Mouse (Mus musculus) thymus, adult 2 months (tissue): ENCODE data around the gene Clstn2. TPM values are rescaled to one million over a fixed set of nuclear protein-coding genes. Genes with fewer than 3 reads are reported as not detected.

Experiments
- DNase-seq: peaks from one replicate; pipeline ENCODE4 v3.0.0; 2021
- H3K27ac ChIP-seq: fragments of 200-500 bp; 2 replicates; pipeline ENCODE4 v1.5.1; 2012; ENCODE audit warnings: low read length, control low read depth; ENCODE audit not compliant: control insufficient read depth, insufficient read depth
- H3K27me3 ChIP-seq: fragments of 200-500 bp; 2 replicates; pipeline ENCODE4 v1.6.1; 2012; ENCODE audit warnings: mild to moderate bottlenecking, low read length, moderate library complexity, mixed read lengths; ENCODE audit not compliant: control insufficient read depth, insufficient read depth
- H3K36me3 ChIP-seq: fragments of 200-500 bp; 2 replicates; pipeline ENCODE4 v1.6.1; 2012; ENCODE audit warnings: mild to moderate bottlenecking, low read length, moderate library complexity; ENCODE audit not compliant: control insufficient read depth, insufficient read depth
- H3K4me1 ChIP-seq: fragments of 200-500 bp; replicated peaks from 2 replicates; pipeline ENCODE4 v1.6.1; 2012; ENCODE audit warnings: low read length; ENCODE audit not compliant: control insufficient read depth, insufficient read depth
- H3K4me3 ChIP-seq: fragments of 200-500 bp; 2 replicates; pipeline ENCODE4 v1.5.1; 2012; ENCODE audit warnings: mild to moderate bottlenecking, low read length, control low read depth, moderate library complexity; ENCODE audit not compliant: control insufficient read depth, insufficient read depth
- CTCF ChIP-seq: fragments of 200-500 bp; IDR thresholded peaks from 2 replicates; pipeline ENCODE4 v1.5.1; 2012; ENCODE audit warnings: mild to moderate bottlenecking, control low read depth, low read length, moderate library complexity, borderline replicate concordance; ENCODE audit not compliant: control insufficient read depth, poor library complexity, insufficient read depth; ENCODE audit errors: extremely low read depth
- POLR2A ChIP-seq: fragments of 200-500 bp; IDR thresholded peaks from 2 replicates; pipeline ENCODE4 v1.6.1; 2012; ENCODE audit warnings: mild to moderate bottlenecking, low read length, control low read depth, moderate library complexity; ENCODE audit not compliant: control insufficient read depth, poor library complexity, insufficient read depth; ENCODE audit errors: extremely low read depth
- WGBS: fragments of 180-500 bp; shearing (Covaris S2); methylation state at CpG from one replicate; pipeline ENCODE4 v1.1.7; 2018; 5-methylcytosine and 5-hydroxymethylcytosine counted together
- polyA plus RNA-seq: library from polyadenylated mRNA; depleted of rRNA; stranded (reverse); fragments of >200 nt; gene quantifications from 2 replicates; pipeline ENCODE4 v1.2.3, GENCODE M21; 2012

Gene Clstn2
- polyA plus RNA-seq, 1 experiment, result 0.27 TPM

- no peaks in the 10 kb centered on the region for H3K4me1 ChIP-seq
- no peak overlapping the region for H3K27ac ChIP-seq
- H3K36me3 ChIP-seq, result no peaks in the 10 kb centered on the region
- no peak overlapping the region for H3K4me3 ChIP-seq
- WGBS, result 92% methylated on average over 1 of the region's 1 CpGs
- H3K27me3 ChIP-seq, result no peaks in the 10 kb centered on the region
- TF ChIP-seq POLR2A (no peak), CTCF (no peak)
- no peak for DNase-seq
Observed at GRCm38 (mm10) chr9:97527276-97527675, 505.7 kb downstream of the Clstn2 start.

- H3K27me3 ChIP-seq, result no peaks in the 10 kb centered on the region
- no peak overlapping the region for H3K4me3 ChIP-seq
- TF ChIP-seq CTCF, result no peak
- TF ChIP-seq POLR2A, result no peak
- WGBS, result 85% methylated on average over 3 of the region's 3 CpGs
- H3K4me1 ChIP-seq, result no peaks in the 10 kb centered on the region
- no peaks in the 10 kb centered on the region for H3K36me3 ChIP-seq
- no peak overlapping the region for H3K27ac ChIP-seq
- DNase-seq, result no peak
Observed at GRCm38 (mm10) chr9:97525563-97525962, 507.4 kb downstream of the Clstn2 start.

GRCm38 (mm10) chr9:97524861-97525260, 508.1 kb downstream of the Clstn2 start:
- TF ChIP-seq CTCF (no peak), POLR2A (no peak)
- 78% methylated on average over 3 of the region's 3 CpGs for WGBS
- no peak overlapping the region for H3K4me3 ChIP-seq
- H3K27me3 ChIP-seq, result no peaks in the 10 kb centered on the region
- H3K27ac ChIP-seq, result no peak overlapping the region
- no peaks in the 10 kb centered on the region for H3K4me1 ChIP-seq
- no peak for DNase-seq
- no peaks in the 10 kb centered on the region for H3K36me3 ChIP-seq

GRCm38 (mm10) chr9:97520771-97521170, 512.2 kb downstream of the Clstn2 start:
- Histone ChIP-seq H3K4me1 (no peaks in the 10 kb centered on the region), H3K27ac (no peak overlapping the region), H3K36me3 (no peaks in the 10 kb centered on the region), H3K4me3 (no peak overlapping the region), H3K27me3 (no peaks in the 10 kb centered on the region)
- TF ChIP-seq POLR2A (no peak), CTCF (no peak)
- DNase-seq, result no peak
- 89% methylated on average over 3 of the region's 3 CpGs for WGBS

- no peaks in the 10 kb centered on the region for H3K36me3 ChIP-seq
- TF ChIP-seq CTCF (no peak), POLR2A (no peak)
- H3K27ac ChIP-seq, result no peak overlapping the region
- 64% methylated on average over 3 of the region's 3 CpGs for WGBS
- H3K4me1 ChIP-seq, result no peaks in the 10 kb centered on the region
- no peak overlapping the region for H3K4me3 ChIP-seq
- no peaks in the 10 kb centered on the region for H3K27me3 ChIP-seq
- DNase-seq, result no peak
Observed at GRCm38 (mm10) chr9:97517006-97517405, 516.0 kb downstream of the Clstn2 start.

GRCm38 (mm10) chr9:97514639-97515038, 518.3 kb downstream of the Clstn2 start:
- 98% methylated on average over 2 of the region's 2 CpGs for WGBS
- TF ChIP-seq POLR2A, result no peak
- TF ChIP-seq CTCF, result no peak
- Histone ChIP-seq H3K27ac (no peak overlapping the region), H3K4me1 (no peaks in the 10 kb centered on the region), H3K4me3 (no peak overlapping the region), H3K36me3 (no peaks in the 10 kb centered on the region), H3K27me3 (no peaks in the 10 kb centered on the region)
- no peak for DNase-seq

GRCm38 (mm10) chr9:97512282-97512850, 520.6 kb downstream of the Clstn2 start:
- no peaks in the 10 kb centered on the region for H3K27me3 ChIP-seq

More at GRCm38 (mm10) chr9:97512282-97512850, 520.6 kb downstream of the Clstn2 start:
- 49% methylated on average over 3 of the region's 3 CpGs for WGBS
- no peak overlapping the region for H3K27ac ChIP-seq
- TF ChIP-seq CTCF (no peak), POLR2A (no peak)
- no peaks in the 10 kb centered on the region for H3K36me3 ChIP-seq
- no peaks in the 10 kb centered on the region for H3K4me1 ChIP-seq
- DNase-seq, result no peak
- no peak overlapping the region for H3K4me3 ChIP-seq
